Mouse (Mus musculus) myocyte (in vitro differentiated cells): ENCODE data around the gene Cc2d2a.

Experiments
- POLR2A ChIP-seq: IDR thresholded peaks from one replicate; pipeline ENCODE4 v1.6.1; 2011; ENCODE audit warnings: low read depth, mild to moderate bottlenecking, control low read depth, moderate library complexity; ENCODE audit not compliant: insufficient read length
- POLR2AphosphoS2 ChIP-seq: IDR thresholded peaks from one replicate; pipeline ENCODE4 v1.6.1; 2011; ENCODE audit warnings: low read depth, control low read depth; ENCODE audit not compliant: insufficient read length
- USF1 ChIP-seq: IDR thresholded peaks from one replicate; pipeline ENCODE4 v1.6.1; 2011; ENCODE audit warnings: low read depth, mild to moderate bottlenecking, control low read depth, moderate library complexity

GRCm38 (mm10) chr5:43745156-43745555, 83.0 kb downstream of the Cc2d2a start:
- no peak for TF ChIP-seq POLR2AphosphoS2
- no peak for TF ChIP-seq USF1
- no peak for TF ChIP-seq POLR2A
